Mouse (Mus musculus) olfactory bulb, adult 2 months (tissue): ENCODE data around the gene Armt1.

ENCODE experiments used
- CTCF ChIP-seq: fragments of 200-500 bp; IDR thresholded peaks from 2 replicates; pipeline ENCODE4 v1.5.1; 2012; ENCODE audit warnings: low read depth, mild to moderate bottlenecking, low read length, moderate library complexity; ENCODE audit not compliant: insufficient read depth
- POLR2A ChIP-seq: fragments of 200-500 bp; IDR thresholded peaks from 2 replicates; pipeline ENCODE4 v1.6.1; 2012; ENCODE audit warnings: mild to moderate bottlenecking, low read depth, low read length, moderate library complexity; ENCODE audit not compliant: insufficient read depth

GRCm38 (mm10) chr10:4469406-4469805, 37.1 kb downstream of the Armt1 start:
- TF ChIP-seq CTCF (no peak), POLR2A (no peak)
